Mouse (Mus musculus): Measurements from ENCODE around the gene Gm20388. TPM values are rescaled to one million over a fixed set of nuclear protein-coding genes. Genes with fewer than 3 reads are reported as not detected.

Gene Gm20388
- polyA plus RNA-seq, 1 experiment from 2014 or later = not detected

DNA sequence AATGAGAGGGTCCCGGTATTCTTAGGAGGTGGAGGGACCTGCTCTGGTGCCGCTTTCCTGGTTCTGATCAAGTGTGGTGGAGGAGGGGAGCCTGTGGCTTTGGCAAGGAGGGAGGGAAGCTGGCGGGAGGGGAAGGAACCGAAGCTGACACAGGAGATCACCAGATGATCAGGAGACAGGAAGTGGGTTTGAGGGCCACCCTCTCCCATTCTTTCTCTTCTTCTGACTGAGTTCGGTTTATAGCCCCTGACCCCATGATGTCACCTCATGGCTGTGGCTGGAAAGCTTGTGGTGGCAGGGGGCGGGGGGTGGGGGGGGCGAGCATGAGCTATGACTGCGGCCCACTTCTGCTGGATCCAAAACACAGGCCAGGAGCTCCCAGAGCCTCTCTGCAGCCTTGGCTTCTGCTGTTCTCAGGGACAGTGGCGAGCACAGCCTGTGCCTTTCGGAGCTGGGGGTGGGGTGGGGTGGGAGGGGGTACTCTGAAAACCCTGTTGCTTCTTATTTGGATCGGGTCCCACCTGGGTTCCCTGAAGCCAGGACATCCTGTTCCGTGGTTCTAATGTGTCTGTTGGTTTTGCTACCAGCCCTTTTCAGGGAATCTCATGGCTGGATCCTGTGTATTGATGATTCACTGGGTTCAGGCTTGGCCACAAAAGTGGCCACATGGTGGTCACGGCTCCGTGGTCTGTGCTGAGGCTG is 2201.8 kb downstream of the Gm20388 start:
- Histone ChIP-seq H3K4me2 (replicated peaks) (no peak overlapping the region), H3K27ac (replicated peaks) (no peak overlapping the region), H3K4me1 (no peaks in the 10 kb centered on the region), H3K9me3 (no peaks in the 10 kb centered on the region), H3K36me3 (no peaks in the 10 kb centered on the region), H3K4me3 (no peak overlapping the region), H3K9ac (replicated peaks) (no peak overlapping the region), H3K27me3 (no peaks in the 10 kb centered on the region)
- WGBS = 89% methylated on average over 14 of the region's 14 CpGs
- ATAC-seq (replicated peaks) = no peak

DNA sequence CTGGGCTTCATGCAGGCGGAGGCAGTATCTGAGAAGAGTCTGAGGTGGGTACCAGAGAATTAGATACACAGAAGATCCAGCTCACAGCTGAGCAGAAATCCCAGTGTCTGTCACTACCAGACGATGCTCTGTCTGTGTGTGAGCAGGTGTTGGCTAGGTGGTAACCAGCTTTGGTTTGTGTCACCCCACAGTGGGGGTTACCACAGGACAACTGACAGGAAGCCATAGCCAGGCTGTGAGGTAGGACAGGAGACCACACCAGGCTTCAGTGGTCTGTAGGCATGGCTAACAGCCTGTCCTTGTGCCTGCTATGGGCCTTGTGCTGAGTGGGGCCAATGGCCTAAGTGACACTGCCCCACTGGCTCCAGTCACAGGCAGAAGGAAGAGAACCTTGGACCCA is 2204.2 kb downstream of the Gm20388 start:
- no peaks in the 10 kb centered on the region for H3K27me3 ChIP-seq
- no peaks in the 10 kb centered on the region for H3K4me1 ChIP-seq
- H3K27ac ChIP-seq (replicated peaks) = no peak overlapping the region
- no peak for ATAC-seq (replicated peaks)
- 76% methylated on average over 2 of the region's 2 CpGs for WGBS
- no peak overlapping the region for H3K4me2 ChIP-seq (replicated peaks)
- no peak overlapping the region for H3K4me3 ChIP-seq
- H3K9me3 ChIP-seq = no peaks in the 10 kb centered on the region
- no peaks in the 10 kb centered on the region for H3K36me3 ChIP-seq
- H3K9ac ChIP-seq (replicated peaks) = no peak overlapping the region

DNA sequence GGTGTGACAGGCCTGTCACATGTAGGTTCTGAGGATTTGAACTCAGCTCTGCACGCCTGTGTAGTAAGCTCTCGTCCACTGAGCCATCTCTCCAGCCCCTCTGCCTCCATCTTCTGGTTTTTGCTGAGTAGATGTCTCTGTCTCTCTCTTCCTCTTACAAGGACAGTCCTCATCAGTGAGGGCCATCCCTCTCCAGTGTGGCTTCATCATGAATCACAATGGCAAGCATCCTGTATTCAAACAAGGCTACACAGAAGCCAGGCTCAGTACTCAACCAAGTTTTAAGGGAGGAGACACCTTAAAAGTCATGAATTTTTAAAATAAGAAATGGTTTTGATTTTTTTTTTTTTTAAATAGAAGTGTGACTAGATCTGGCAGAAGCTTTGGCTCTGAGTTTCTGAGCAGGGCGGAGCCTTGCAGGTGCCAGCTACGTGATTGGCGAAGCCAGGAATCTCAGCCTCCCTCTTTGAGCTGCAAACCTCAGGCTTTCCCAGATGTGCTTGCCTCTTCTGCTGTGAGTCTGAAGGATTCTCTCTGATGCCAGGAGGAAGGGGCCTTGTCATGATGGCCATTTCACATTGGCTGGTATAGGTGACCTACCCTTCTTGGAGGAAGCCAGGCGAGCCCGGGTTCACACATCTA is 2206.2 kb downstream of the Gm20388 start:
- Histone ChIP-seq H3K36me3 (no peaks in the 10 kb centered on the region), H3K27ac (replicated peaks) (no peak overlapping the region), H3K4me3 (no peak overlapping the region), H3K4me1 (no peaks in the 10 kb centered on the region), H3K9me3 (no peaks in the 10 kb centered on the region), H3K9ac (replicated peaks) (no peak overlapping the region), H3K4me2 (replicated peaks) (no peak overlapping the region), H3K27me3 (no peaks in the 10 kb centered on the region)
- 88% methylated on average over 7 of the region's 7 CpGs for WGBS
- no peak for ATAC-seq (replicated peaks)

DNA sequence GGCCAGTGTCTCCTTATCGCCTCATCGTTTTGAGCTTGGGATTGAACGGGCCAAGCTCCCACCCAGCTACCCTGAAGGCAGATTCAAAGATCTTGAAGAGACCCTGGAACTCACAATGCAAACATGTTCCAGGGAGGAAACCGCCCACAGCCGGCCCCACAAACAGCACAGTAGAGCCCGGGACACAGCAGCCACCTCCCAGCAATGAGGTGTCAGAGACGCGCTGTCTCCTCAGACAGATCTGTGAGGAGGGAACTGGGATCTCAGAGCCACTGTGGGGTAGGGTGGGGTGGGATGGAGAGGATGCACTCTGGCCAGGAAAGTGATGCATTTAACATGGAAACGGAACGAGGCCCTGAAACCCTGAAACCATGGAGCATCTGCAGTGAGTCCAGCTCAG is 2207.5 kb downstream of the Gm20388 start:
- Histone ChIP-seq H3K9ac (replicated peaks) (no peak overlapping the region), H3K36me3 (no peaks in the 10 kb centered on the region), H3K27ac (replicated peaks) (no peak overlapping the region), H3K27me3 (no peaks in the 10 kb centered on the region), H3K4me1 (no peaks in the 10 kb centered on the region), H3K9me3 (no peaks in the 10 kb centered on the region), H3K4me2 (replicated peaks) (no peak overlapping the region), H3K4me3 (no peak overlapping the region)
- no peak for ATAC-seq (replicated peaks)
- WGBS = 89% methylated on average over 10 of the region's 10 CpGs

DNA sequence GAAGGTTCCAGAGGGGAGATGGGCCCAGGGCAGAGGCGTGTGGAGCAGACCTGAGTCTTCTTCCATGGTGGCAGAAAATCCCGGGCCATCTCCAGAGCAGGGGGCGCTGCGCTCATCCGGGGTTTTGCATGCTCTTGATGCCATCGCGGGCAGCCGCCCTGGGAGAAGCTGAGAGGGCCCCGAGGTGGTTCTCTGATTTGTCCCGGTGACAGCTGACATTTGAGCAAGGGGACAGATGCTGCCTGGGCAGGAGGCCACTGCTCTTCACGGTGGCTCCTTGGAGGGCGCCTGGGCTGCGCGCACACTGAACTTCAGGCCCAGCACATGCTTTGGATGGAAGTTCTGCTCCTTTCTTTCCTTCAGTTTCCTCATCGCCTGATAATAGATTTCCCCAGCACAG is 2207.9 kb downstream of the Gm20388 start:
- Histone ChIP-seq H3K27me3 (no peaks in the 10 kb centered on the region), H3K4me2 (replicated peaks) (no peak overlapping the region), H3K4me1 (no peaks in the 10 kb centered on the region), H3K27ac (replicated peaks) (no peak overlapping the region), H3K36me3 (no peaks in the 10 kb centered on the region), H3K4me3 (no peak overlapping the region), H3K9ac (replicated peaks) (no peak overlapping the region), H3K9me3 (no peaks in the 10 kb centered on the region)
- WGBS = 83% methylated on average over 15 of the region's 15 CpGs
- ATAC-seq (replicated peaks) = no peak

GRCm38 (mm10) chr8:122124326-122124725 is 2213.7 kb downstream of the Gm20388 start:
- Histone ChIP-seq H3K4me2 (replicated peaks) (no peak overlapping the region), H3K9me3 (peaks cover 4% of the 10 kb centered on the region; the same call in 1 of the 2 replicates), H3K36me3 (no peaks in the 10 kb centered on the region), H3K27ac (replicated peaks) (no peak overlapping the region), H3K4me3 (no peak overlapping the region), H3K27me3 (no peaks in the 10 kb centered on the region), H3K4me1 (no peaks in the 10 kb centered on the region), H3K9ac (replicated peaks) (no peak overlapping the region)
- WGBS = 88% methylated on average over 3 of the region's 3 CpGs
- ATAC-seq (replicated peaks) = no peak

DNA sequence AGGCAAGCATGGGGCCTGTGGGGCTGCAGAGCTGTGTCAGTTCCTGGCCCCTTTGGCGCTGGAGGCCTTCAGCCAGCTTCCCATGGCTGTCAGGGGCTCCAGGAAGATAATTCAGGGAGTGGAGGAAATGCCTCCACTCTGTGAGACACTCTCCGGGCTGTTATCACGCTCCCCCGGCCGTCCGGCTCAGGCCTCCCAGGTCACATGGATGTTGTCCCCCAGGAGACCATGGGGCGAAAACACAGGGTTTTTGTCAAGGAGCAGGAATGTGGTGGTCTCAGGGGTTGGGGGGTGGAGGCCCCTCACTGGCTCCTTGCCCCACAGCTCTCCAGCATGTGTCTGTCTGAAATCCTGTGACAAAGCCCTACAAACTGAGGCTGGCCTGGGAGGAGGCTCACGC is 2216.0 kb downstream of the Gm20388 start:
- no peak overlapping the region for H3K27ac ChIP-seq (replicated peaks)
- no peak overlapping the region for H3K4me3 ChIP-seq
- no peaks in the 10 kb centered on the region for H3K4me1 ChIP-seq
- no peak for ATAC-seq (replicated peaks)
- H3K4me2 ChIP-seq (replicated peaks) = no peak overlapping the region
- no peaks in the 10 kb centered on the region for H3K36me3 ChIP-seq
- peaks cover 4% of the 10 kb centered on the region; the same call in 1 of the 2 replicates for H3K9me3 ChIP-seq
- H3K9ac ChIP-seq (replicated peaks) = no peak overlapping the region
- 77% methylated on average over 8 of the region's 8 CpGs for WGBS
- no peaks in the 10 kb centered on the region for H3K27me3 ChIP-seq

DNA sequence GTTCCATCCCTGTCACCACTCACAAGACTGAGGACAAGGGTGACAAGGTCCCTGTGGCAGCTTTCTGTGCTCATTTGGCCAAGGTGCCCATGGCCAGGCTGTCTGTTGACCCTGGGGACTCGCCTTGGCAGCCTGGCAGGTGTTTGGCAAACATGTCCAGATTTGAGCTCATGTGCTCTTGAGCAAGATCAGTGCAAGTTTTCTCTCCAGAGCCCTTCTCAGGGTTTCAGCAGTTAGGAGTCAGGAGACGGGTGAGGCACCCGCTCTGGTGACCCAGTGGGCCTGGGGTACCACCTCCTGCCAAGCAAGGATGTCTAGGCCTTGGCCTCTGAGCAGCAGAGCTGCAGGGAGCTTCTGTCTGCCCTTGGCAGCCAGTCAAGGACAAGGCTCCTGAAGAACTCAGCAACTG is 2223.5 kb downstream of the Gm20388 start:
- no peak for ATAC-seq (replicated peaks)
- WGBS = 77% methylated on average over 3 of the region's 3 CpGs

GRCm38 (mm10) chr8:122135494-122135893 is 2224.9 kb downstream of the Gm20388 start:
- H3K9me3 ChIP-seq = no peaks in the 10 kb centered on the region
- H3K9ac ChIP-seq (replicated peaks) = no peak overlapping the region
- H3K4me2 ChIP-seq (replicated peaks) = no peak overlapping the region
- H3K27me3 ChIP-seq = no peaks in the 10 kb centered on the region
- WGBS = 68% methylated on average over 5 of the region's 5 CpGs
- no peak overlapping the region for H3K4me3 ChIP-seq
- H3K27ac ChIP-seq (replicated peaks) = no peak overlapping the region
- ATAC-seq (replicated peaks) = no peak
- H3K36me3 ChIP-seq = no peaks in the 10 kb centered on the region
- H3K4me1 ChIP-seq = no peaks in the 10 kb centered on the region

More for the DNA sequence above, 2223.5 kb downstream of the Gm20388 start:
- H3K9ac ChIP-seq (replicated peaks) = no peak overlapping the region
- H3K4me2 ChIP-seq (replicated peaks) = no peak overlapping the region
- no peaks in the 10 kb centered on the region for H3K36me3 ChIP-seq
- no peaks in the 10 kb centered on the region for H3K27me3 ChIP-seq
- H3K4me1 ChIP-seq = no peaks in the 10 kb centered on the region
- H3K4me3 ChIP-seq = no peak overlapping the region
- no peaks in the 10 kb centered on the region for H3K9me3 ChIP-seq
- no peak overlapping the region for H3K27ac ChIP-seq (replicated peaks)

- Histone ChIP-seq H3K4me3 (no peak overlapping the region), H3K4me1 (no peaks in the 10 kb centered on the region), H3K27ac (replicated peaks) (no peak overlapping the region), H3K27me3 (no peaks in the 10 kb centered on the region), H3K9ac (replicated peaks) (no peak overlapping the region), H3K9me3 (no peaks in the 10 kb centered on the region), H3K36me3 (no peaks in the 10 kb centered on the region), H3K4me2 (replicated peaks) (no peak overlapping the region)
- ATAC-seq (replicated peaks) = no peak
- WGBS = 56% methylated on average over 5 of the region's 5 CpGs
Observed at GRCm38 (mm10) chr8:122139784-122140183, 2229.1 kb downstream of the Gm20388 start.

- Histone ChIP-seq H3K27ac (replicated peaks) (no peak overlapping the region), H3K4me3 (no peak overlapping the region), H3K4me1 (no peaks in the 10 kb centered on the region), H3K4me2 (replicated peaks) (no peak overlapping the region), H3K9ac (replicated peaks) (no peak overlapping the region), H3K27me3 (no peaks in the 10 kb centered on the region), H3K9me3 (no peaks in the 10 kb centered on the region), H3K36me3 (no peaks in the 10 kb centered on the region)
- WGBS = 86% methylated on average over 4 of the region's 4 CpGs
- ATAC-seq (replicated peaks) = no peak
Observed at GRCm38 (mm10) chr8:122140411-122140810, 2229.8 kb downstream of the Gm20388 start.

GRCm38 (mm10) chr8:122142428-122142827 is 2231.8 kb downstream of the Gm20388 start:
- Histone ChIP-seq H3K27ac (replicated peaks) (no peak overlapping the region), H3K9ac (replicated peaks) (no peak overlapping the region), H3K36me3 (no peaks in the 10 kb centered on the region), H3K4me3 (no peak overlapping the region), H3K9me3 (no peaks in the 10 kb centered on the region), H3K4me2 (replicated peaks) (no peak overlapping the region), H3K27me3 (no peaks in the 10 kb centered on the region), H3K4me1 (no peaks in the 10 kb centered on the region)
- no peak for ATAC-seq (replicated peaks)
- 94% methylated on average over 4 of the region's 4 CpGs for WGBS

DNA sequence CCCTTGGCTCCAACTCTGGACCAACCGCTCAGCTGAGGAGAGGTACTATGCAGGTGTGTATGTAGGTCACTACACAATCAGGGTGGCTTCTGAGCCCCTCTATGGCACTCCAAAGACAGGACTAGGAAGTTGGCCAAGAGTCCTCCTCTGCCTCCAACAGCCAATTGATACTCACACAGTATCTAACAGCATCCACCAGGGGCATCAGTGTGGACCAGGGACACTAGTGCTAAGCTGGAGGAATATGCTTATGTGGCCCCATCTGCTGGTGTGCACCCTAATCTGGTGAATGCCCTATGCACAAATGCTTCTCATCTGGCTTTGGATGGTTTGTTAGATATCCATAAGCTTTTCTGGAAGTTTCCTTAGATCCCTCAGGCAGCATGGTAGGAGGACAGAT is 2232.6 kb downstream of the Gm20388 start:
- Histone ChIP-seq H3K27me3 (no peaks in the 10 kb centered on the region), H3K36me3 (no peaks in the 10 kb centered on the region), H3K4me2 (replicated peaks) (no peak overlapping the region), H3K4me1 (no peaks in the 10 kb centered on the region), H3K9me3 (no peaks in the 10 kb centered on the region), H3K4me3 (no peak overlapping the region), H3K27ac (replicated peaks) (no peak overlapping the region), H3K9ac (replicated peaks) (no peak overlapping the region)
- WGBS = 97% methylated on average over 1 of the region's 1 CpGs
- no peak for ATAC-seq (replicated peaks)

All from forebrain, embryonic 15.5 days (tissue).